Mouse (Mus musculus): ENCODE data around the gene Itga11.
"Not testable (repeated sequence)": the region's sequence is repeated elsewhere in the genome, so short reads cannot be mapped to it uniquely, and the experiment has no call there.

Itga11 gene

DNA sequence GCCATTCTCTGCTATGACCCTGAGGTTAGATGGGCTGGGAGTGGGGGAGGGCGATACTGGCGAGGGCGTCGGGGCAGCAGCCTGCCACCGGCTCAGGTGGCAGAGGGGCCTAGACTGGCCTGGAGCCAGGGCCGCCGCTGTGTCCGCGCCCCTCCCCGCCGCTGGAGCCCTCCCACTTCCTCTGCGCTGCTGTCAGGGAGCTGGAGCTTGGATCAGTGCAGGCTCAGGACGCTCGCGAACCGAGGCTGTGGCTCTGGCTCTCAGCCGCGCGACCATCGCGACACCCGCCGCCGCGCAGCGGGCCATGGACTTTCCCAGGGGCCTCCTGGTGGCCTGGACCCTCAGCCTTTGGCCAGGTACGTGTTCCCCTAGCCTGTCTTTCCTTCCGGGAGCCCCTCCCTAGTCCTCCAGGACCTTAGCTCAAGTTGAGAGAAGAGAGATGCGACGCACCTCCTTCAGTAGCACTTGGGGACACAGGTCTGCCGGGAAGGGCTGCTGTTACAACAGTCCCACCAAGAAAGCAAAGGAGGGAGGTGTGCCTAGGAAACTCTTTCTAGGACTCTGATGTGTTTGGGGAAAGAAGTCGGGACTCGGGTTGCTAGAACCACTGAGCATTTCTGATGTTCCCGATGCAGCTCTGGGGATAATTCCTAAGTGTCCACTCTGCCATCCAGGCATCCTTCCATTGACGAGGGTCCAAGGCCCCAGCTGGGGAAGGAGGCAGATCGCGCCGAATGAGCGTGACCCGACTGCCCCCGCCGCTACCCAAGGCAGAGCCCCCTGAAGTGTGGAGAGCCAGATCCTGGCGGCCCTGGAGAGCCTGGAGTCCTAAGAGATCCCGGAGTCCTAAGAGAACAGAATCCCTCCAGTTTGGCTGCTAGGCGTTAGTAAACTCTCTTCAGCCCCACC lies at the start of gene Itga11:
TSS of gene Itga11 (plus strand) at position 186 of the 909 bp plus-strand sequence.
- peak; percentile 64 for DNase-seq (ENCODE audit: extremely low spot score, low spot score)

DNA sequence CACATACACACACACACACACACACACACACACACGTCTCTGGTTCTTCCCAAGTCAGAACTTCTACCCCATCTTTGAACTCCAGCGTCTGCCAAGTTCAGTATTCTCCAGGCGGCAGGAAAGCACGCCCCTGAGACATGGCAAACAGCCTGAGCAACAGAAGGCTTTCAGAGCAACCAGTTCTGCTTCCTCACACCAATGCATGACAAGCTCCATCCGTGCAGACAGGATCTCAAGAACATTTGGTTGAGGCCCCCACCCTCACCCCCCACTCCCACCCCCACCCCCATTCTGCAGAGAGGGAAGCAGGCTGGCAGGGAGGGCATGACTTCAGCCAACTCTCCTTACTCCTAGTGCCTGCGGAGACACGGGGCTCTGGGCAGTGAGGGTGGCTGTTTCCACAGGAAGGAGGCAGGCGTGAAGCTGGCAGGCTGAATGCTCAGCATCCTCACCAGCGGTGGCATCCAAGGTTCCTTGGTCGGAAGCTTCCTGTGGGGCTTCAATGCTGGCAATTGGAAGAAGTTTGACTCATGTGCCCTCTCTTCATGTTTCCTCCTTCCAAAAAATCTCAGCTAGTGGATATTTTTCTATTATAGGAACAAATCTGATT lies 46.9 kb upstream of the Itga11 start:
- no peak for DNase-seq (ENCODE audit: extremely low spot score, low spot score)

DNA sequence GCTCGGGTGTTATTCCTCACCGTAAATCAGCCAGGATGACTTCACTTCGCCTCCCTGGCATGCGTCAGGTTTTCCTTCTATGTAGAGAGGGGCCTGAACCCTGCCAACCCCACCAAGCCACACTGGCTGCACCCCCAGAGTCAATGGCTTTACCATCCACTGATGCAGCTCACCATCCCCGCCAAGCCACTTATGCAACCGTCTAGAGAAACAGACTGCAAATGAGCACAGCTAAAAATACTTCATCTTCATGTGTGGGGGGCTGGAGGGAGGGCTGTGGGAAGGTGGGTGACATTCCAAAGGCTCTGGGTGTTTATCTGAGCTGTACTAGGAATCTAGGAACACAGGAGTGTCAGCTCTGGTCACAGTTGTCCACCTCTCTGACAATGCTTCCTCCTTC lies 45.2 kb upstream of the Itga11 start:
- DNase-seq (ENCODE audit: extremely low spot score, low spot score) = no peak

DNA sequence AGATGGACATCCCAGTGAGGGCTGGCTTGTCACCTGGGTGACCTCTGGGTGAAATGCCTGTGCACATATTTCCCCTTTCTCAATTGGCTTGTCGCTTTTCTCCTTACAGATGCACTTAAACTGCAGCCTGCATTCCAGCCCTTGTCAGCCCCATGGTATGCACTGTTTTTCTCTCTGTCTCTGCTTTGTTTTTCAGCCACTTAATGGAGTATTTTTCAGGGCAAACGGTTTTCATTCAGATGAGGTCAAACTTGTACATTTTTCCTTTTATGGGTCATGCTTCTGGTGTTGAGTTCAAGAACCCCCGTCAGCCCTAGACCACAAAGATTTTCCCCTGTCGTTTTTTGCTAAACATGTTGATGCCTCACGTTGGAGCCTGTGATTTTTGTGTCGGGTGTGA lies 39.6 kb upstream of the Itga11 start:
- DNase-seq (ENCODE audit: extremely low spot score, low spot score) = no peak

DNA sequence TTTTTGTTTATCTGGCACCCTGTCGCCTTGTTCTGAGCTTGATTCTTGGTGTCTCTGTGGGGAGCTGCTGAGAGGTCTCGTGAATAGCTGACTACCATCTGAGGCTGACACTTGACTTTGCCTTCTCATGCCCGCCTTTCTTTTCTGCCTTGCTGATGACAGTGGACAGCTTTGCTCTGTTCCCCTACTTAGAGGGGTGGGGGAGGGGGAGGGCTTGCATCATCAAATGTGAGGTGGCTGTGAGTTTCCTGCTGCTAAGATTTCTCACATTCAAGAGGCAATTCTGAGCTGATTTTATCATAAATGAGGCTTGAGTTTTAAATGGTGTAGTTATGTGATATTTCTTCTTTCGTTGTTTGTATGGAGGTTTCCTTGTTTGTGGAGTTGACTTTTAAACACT lies 37.9 kb upstream of the Itga11 start:
- no peak for DNase-seq (ENCODE audit: extremely low spot score, low spot score)

DNA sequence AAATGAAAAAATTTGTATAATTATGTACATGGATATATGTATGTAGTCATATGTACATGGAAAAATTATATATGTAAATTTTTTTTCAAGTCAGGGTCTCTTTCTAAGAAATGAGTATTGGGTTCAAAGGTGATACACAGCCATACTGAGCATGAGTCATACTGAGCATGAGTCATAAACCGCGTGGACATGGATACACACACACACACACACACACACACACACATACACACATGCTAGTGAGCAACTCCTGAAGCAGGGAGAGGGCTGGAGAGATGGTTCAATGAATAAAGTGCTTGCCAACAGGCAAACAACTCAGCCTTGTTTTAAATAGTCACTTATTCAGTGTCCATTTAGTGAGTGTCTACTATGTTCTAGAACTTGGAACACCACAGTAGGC lies 37.4 kb upstream of the Itga11 start:
- no peak for DNase-seq (ENCODE audit: extremely low spot score, low spot score)

DNA sequence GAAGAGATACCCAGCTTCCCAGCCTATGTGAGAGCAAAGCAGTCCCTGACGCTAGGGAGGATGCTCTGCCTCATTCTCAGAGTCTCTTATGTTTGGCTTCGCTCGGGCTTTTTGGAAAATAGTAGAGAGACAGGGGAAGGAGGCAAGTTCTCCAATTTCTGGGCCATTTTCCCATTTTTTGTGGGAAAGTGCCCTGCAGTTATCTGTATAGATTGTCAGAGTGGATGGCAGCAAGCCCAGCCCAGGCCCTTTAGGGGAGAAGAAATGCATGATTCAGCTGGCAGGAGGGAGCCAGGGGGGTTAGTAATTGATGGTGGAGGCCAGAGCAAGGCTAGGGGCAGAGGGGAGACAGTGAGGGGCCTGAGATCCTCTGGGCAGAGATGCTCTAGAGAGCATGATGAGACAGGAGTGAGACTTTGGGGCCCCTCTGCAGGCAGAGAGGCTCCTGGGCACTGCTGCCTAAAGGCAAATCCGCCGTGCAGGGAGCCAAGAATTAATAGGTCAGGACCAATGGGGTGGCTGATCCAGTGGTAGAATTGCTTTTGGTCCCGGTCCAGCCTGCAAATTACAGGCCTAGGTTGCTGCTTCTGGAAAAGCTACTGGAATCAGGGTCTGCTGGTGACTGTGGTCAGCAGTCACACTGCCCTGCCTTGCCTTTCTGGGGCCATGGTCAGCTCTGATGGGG lies 31.8 kb upstream of the Itga11 start:
- no peak for DNase-seq (ENCODE audit: extremely low spot score, low spot score)

DNA sequence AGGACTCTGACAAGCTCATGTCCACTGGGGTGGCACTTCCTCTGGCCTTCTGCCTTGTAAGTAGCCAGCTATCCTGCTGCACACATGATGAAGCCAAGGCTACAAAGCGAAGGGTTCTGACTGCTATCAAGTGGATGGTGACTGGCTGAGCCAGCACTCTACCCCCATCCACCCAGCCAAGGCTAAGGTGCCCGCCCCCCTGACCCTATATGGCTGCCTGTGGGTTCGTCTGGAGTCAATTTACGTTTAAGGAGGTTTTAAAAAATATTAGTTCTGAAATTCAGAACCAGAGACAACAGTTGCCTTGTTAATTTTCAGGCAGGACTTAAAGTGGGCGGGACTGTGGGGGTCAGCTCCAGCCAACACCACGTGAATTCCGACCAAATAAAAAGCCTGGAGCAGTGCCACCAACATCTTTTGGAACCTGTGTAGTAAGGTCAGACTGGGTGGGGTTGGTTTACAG lies 30.9 kb upstream of the Itga11 start:
- DNase-seq (ENCODE audit: extremely low spot score, low spot score) = no peak

DNA sequence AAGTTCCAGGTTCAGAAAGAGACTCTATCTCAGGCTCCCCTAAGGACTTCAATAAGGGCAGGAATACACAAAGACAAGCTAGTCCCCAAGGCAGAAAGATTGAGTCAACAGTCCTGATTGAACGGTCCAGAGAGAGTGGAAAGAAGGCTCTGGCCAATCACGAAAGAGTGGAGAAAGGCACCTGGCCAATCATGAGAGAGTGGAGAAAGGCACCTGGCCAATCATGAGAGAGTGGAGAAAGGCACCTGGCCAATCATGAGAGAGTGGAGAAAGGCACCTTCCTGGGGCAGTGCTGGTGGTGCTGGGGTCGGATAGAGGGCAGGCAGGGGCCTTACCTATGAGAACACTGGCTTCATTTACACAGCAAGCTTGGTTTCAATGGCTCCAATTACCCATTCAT lies 28.2 kb upstream of the Itga11 start:
- no peak for DNase-seq (ENCODE audit: extremely low spot score, low spot score)

DNA sequence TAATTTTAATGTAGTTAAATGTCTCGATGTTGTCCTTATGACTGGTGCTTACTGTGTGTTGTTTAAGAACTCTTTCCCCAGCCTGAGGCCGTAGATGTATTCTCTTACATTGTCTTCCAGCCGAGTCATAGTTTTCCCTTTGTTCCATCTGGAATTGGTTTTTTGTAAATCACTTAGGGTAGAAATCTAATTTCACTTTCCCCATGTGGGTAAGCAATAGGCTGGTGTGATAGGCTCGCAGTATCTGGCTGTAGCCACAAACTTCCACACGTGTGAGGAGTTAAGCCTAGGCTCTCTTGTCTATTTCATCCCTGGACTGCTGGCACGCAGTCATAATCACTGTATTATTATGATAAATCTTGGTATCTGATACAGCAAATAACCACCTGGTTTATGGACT lies 26.9 kb upstream of the Itga11 start:
- no peak for DNase-seq (ENCODE audit: extremely low spot score, low spot score)

DNA sequence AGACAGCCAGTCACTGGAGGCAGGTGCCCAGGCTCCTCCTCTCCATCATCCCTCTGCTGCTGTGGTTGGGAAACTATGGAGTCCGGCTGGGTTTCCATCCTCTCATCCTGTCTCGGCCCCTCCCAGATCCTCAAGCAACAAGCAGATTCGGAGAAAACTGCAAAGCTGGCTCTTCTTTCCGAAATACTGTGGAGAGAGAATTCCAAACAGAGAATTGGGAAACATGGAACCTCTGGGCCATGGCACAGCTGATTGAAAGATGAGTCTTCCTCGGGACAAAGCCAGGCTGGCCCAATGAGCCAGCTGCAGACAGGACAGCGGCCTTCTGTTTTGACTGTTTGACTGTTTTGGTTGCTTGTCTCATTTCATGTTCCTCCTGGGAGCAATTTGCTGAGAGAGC lies 23.3 kb upstream of the Itga11 start:
- no peak for DNase-seq (ENCODE audit: extremely low spot score, low spot score)

DNA sequence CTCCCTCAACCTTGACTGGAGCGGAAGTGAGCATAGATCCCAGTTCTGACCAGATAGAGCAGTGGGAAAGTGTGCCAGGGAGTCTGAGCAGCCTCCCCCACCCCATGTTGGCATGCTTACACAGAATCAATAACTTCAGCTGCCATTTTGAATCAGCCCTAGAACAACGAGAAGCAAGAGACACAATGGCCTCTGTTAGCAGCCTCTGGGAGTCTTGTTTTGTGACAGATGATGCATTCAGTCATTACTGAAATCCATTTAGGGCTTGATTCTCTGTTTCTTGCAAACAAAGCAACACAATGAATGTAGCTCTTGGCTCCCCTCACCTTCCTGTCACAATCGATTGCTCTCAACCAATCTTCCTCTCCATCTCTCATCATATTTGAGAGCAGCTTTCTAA lies 19.6 kb upstream of the Itga11 start:
- DNase-seq (ENCODE audit: extremely low spot score, low spot score) = no peak

DNA sequence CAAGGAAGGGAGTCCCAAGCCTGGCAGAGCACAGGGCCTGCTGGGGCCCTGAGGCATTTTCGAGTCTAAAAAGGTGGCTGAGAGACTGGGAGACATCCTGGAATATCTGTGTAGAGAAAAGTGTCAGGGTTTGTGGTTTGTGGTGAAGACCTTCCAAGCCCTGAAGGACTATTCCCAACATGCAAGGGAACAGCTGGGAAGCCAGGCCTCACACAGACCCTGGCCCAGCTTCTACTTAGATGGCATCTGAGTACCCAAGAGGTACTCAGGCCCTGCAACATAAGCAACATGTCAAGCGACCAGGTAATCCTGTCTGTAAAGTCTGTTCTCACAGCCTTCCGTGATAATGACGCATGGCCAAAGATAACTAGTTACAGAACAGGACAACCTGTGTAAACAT lies 18.6 kb upstream of the Itga11 start:
- no peak for DNase-seq (ENCODE audit: extremely low spot score, low spot score)

DNA sequence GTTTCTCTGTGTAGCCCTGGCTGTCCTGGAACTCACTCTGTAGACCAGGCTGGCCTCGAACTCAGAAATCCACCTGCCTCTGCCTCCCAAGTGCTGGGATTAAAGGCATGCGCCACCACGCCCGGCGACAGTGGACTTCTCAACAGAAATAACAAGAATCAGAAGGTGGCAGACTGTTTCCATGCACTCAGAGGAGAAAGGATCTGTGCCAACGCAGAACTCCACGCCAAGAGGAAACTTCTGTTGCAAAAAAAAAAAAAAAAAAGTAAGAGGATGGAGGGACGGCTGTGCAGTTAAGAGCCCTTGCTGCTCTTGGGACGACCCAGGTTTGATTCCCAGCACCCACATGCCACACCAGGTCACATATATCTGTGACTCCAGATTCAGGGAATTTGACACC lies 16.7 kb upstream of the Itga11 start:
- DNase-seq (ENCODE audit: extremely low spot score, low spot score) = not testable (repeated sequence)

DNA sequence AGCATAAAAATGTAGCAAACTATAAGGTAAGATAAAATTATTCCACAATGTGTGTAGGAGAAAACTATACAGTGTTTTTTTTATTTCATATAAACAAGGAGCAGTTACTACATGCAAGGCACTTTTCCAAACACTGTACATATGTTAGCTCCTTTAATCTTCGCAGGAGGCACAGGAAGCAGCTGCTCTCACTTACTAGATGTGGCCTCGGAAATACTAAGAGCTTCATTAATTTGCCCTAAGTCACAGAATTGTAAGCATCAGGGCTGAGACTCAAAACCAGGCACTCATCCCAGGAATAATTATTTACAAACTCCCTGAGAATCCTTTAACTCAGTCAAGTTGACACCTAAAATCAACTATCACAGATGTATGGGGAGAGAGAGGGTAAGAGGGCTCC lies 14.2 kb upstream of the Itga11 start:
- DNase-seq (ENCODE audit: extremely low spot score, low spot score) = no peak

DNA sequence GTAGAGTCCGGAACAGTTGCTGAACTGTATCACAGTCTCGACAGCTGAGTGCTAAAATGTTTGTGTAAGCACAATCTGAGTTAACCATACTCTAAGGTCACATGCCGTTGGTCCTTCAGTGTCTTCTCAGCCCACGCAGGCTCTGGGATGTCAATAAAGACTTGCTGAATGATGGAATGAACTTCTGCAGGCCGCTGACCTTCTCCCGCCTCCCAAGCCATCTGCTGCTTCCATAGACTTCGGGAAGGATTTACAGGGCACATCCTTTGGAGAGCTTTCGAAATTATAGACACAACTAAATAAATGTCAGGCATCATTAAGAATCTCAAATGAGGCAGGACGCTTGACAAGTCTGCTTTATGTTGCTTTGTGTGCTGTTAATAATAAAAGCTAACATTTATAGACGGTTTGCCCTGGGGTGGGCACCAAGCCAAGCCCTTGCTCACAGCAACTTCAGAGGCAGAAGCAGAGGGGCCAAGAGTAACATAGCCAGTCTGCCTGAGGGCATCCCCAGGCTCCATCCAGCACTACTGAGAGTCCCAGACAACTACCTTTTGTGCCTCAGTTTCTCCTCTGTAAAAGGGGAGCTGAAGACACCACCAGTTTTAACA lies 13.4 kb upstream of the Itga11 start:
- no peak for DNase-seq (ENCODE audit: extremely low spot score, low spot score)

DNA sequence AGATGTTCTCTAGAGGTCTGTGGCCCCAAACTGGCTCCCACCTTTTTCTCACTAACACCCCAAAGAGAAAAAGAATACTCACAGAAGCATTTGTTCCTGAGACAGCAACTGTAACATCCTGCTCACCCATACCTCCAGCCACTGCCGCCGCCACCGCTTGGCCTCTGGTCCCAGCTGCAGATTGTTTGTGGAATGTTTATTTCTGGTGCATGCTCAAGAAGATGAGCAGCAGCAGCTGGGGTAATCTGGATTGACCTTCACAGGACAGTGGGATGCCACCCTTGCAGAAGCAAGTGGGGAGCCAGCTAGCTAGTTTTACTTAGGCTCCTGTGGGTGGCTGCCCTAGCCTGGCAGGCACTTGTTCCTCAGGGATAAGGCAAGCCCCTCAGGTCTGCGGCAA lies 11.7 kb upstream of the Itga11 start:
- DNase-seq (ENCODE audit: extremely low spot score, low spot score) = no peak

DNA sequence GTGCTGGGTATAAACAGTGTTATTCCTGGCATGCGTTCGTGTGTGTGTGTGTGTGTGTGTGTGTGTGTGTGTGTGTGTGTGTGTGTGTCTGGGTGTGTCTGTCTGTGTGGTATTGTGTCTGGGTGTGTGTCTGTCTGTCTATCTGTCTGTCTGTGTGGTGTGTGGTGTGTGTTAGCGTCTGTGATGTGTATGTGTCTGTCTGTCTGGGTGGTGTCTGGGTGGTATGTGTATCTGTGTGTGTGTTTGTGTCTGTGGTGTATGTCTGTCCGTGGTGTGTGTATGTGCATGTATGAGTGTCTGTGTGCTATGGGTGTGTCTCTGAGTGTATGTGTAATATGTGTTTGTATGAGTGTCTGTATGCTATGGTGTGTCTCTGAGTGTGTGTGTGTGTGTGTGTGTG lies 9.1 kb upstream of the Itga11 start:
- DNase-seq (ENCODE audit: extremely low spot score, low spot score) = no peak

DNA sequence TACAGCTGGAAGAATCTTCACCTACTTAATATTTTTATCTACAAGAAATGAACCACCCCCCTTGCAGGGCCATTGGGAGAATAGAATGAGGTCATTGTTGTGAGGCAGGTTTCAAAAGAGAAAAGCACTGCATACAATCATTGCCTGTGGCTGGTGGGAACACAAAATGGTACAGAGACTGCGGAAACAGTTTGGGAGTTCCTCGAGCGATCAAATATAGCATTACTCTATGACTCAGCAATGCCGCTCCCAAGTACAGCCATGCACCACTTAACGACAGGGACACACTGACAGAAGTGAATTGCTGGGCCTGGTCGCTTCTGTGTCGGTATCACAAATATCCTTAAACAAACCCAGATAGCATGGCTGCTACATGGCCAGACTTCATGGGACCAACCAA lies 4.4 kb upstream of the Itga11 start:
- no peak for DNase-seq (ENCODE audit: extremely low spot score, low spot score)

DNA sequence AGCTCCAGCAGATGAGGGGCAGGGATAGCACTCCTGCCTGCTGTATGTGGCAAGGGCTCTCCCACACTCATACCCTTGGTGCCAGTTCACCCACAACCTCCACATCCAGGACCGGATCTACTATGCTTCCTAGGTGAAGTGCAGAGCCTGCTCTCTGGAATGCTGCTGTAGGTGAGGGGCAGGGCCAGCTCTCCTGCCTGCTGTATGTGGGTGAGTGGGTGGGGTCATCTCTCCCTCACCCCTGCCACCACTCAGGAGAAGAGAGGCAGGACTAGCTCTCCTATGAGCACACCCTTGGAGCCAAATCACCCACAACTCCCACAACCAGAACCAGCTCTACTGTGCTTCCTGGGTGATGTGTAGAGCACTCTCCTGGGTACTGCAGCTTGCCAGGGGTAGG lies 2.5 kb upstream of the Itga11 start:
- DNase-seq (ENCODE audit: extremely low spot score, low spot score) = no peak

DNA sequence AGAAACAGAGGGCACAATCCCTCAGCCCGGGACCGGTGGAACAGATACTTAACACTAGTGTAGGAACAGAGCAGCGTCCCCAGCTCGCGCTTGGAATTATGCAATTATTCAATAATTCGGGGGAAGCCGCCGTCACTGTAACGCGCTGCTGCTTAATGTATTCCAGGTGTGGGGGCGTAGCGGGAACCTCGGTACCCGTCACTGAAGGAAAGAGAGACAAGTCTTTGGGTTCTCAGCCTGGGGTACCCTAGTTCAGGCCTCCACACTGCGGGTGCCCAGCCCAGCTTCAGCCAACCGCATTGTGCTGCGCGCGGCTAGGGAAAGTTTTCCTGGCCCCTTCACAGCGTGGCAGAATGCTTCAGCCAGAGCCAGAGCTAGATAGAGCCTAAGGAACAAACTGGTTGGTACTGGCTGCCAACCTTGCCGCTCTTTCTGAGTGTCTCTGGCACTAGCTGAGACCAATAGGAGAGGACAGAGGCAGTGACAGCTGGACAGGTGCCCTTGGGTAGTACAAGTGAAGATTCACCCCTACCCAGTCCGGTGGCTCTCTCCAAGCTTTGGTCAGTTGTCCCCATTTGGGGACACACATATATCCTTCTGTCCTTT lies 1.0 kb downstream of the Itga11 start:
- DNase-seq (ENCODE audit: extremely low spot score, low spot score) = peak; percentile 22

DNA sequence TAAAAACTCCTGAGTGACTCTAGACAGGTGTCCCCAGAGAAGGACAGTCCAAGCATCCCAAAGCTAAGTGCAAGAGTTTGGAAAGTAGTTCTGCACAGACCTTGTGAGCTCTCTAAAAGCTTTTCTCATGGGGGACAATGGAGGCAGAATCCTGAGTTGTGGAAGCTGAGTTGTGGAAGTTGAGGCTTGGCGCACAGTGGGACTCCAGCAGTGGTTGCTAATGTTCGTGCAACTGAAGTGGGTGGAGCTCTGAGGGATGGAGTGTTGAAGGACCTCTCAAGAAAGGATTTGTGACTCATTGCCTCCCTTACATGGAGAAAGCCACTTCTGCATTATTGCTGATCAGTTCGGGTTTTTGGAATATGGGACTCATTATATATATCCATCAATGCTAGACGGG lies 1.8 kb downstream of the Itga11 start:
- no peak for DNase-seq (ENCODE audit: extremely low spot score, low spot score)

All from neural tube, embryonic 10.5 days (tissue).